Mouse (Mus musculus): ENCODE data around the gene Ngef.

DNA sequence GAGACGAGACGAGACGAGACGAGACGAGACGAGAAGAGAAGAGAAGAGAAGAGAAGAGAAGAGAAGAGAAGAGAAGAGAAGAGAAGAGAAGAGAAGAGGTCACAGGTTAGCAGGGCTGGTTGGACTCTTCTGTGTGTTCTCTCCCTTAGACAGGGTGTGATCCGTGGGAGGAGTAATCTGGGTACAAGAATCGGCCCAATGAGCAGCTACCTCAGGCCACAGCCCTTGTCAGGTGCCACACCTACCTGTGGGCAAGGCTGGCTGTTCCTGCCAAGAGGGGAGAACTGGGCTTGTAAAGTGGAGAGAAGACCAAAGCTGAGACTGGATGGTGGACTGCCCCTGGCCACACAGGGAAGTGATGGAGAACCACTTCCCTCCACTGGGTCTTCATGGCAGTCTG lies 7.9 kb downstream of the Ngef start:
- TF ChIP-seq CTCF (IDR thresholded peaks at IDR 0.05; ENCODE audit: control insufficient read depth, insufficient read depth, low read length) (no peak), POLR2A (IDR thresholded peaks at IDR 0.05; ENCODE audit: borderline replicate concordance, control insufficient read depth, low read depth, low read length) (no peak)
